Mouse (Mus musculus) liver, embryonic 14.5 days (tissue): ENCODE measurements around the gene Kank4.

Experiments
- CTCF ChIP-seq: IDR thresholded peaks from 2 replicates; pipeline ENCODE4 v1.5.1; 2016; ENCODE audit warnings: antibody characterized with exemption, low read depth, control low read depth
- EP300 ChIP-seq: IDR thresholded peaks from 2 replicates; pipeline ENCODE4 v1.6.1; 2016; ENCODE audit warnings: antibody characterized with exemption, low read depth

- no peak for TF ChIP-seq EP300
- no peak for TF ChIP-seq CTCF
These were observed 99.4 kb downstream of the Kank4 start for GRCm38 (mm10) chr4:98717735-98718546.
